Mouse (Mus musculus) bone marrow, adult 2 months (tissue): ENCODE measurements around the gene Gm47985.

Source experiments
- CTCF ChIP-seq: fragments of 200-500 bp; IDR thresholded peaks from 2 replicates; pipeline ENCODE4 v1.5.1; 2011; ENCODE audit warnings: low read length, control low read depth; ENCODE audit not compliant: control insufficient read depth, insufficient read depth
- POLR2A ChIP-seq: fragments of 200-500 bp; IDR thresholded peaks from 2 replicates; pipeline ENCODE4 v1.6.1; 2011; ENCODE audit warnings: low read depth, mild to moderate bottlenecking, control low read depth, low read length, borderline replicate concordance; ENCODE audit not compliant: control insufficient read depth

DNA sequence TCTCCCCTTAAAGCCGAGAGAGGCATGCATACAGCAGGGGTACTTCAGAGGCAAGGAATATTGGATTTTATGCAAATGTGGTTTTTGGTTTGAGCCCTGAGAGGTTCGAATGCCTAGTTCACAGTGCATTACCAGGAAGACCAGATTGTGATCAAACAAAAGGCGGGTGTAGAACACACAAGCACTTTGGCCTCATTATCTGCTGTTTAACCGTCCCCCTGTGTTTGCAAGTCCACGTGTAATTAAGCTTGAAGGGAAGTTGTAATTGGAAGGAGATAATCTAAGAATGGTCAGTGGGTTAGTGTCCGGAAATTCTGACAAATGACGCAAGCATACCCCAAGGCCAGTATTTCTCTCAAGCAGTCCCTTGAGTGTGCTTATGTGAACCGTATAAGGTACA lies 16.3 kb upstream of the Gm47985 start:
- TF ChIP-seq CTCF (no peak), POLR2A (no peak)
